Mouse (Mus musculus) lung, postnatal 10 days (tissue): ENCODE measurements around the gene Mast4.

Experiments used
- DNase-seq: peaks from one replicate; pipeline ENCODE4 v3.0.0; 2021

Gene Mast4

GRCm38 (mm10) chr13:102775506-102775905, 558.8 kb downstream of the Mast4 start:
- DNase-seq: no peak

GRCm38 (mm10) chr13:102774786-102775201, 559.5 kb downstream of the Mast4 start:
- peak; percentile 37 for DNase-seq

- no peak for DNase-seq
Measured at GRCm38 (mm10) chr13:102773169-102773568, 561.1 kb downstream of the Mast4 start.

- peak; percentile 60 for DNase-seq
Measured at GRCm38 (mm10) chr13:102770194-102770593, 564.1 kb downstream of the Mast4 start.

GRCm38 (mm10) chr13:102768512-102768911, 565.8 kb downstream of the Mast4 start:
- no peak for DNase-seq

- no peak for DNase-seq
Measured at GRCm38 (mm10) chr13:102767110-102767509, 567.2 kb downstream of the Mast4 start.

- DNase-seq: no peak
Measured at GRCm38 (mm10) chr13:102765216-102765615, 569.1 kb downstream of the Mast4 start.

- DNase-seq: no peak
Measured at GRCm38 (mm10) chr13:102764218-102764617, 570.1 kb downstream of the Mast4 start.

- no peak for DNase-seq
Measured at GRCm38 (mm10) chr13:102762203-102762602, 572.1 kb downstream of the Mast4 start.

- no peak for DNase-seq
Measured at GRCm38 (mm10) chr13:102761410-102761809, 572.9 kb downstream of the Mast4 start.

GRCm38 (mm10) chr13:102758021-102758420, 576.3 kb downstream of the Mast4 start:
- DNase-seq: no peak

GRCm38 (mm10) chr13:102756071-102756470, 578.2 kb downstream of the Mast4 start:
- no peak for DNase-seq

- DNase-seq: no peak
Measured at GRCm38 (mm10) chr13:102755124-102755523, 579.2 kb downstream of the Mast4 start.

- DNase-seq: no peak
Measured at GRCm38 (mm10) chr13:102753714-102754556, 580.4 kb downstream of the Mast4 start.

GRCm38 (mm10) chr13:102749891-102750290, 584.4 kb downstream of the Mast4 start:
- DNase-seq: no peak

- DNase-seq: no peak
Measured at GRCm38 (mm10) chr13:102749194-102749593, 585.1 kb downstream of the Mast4 start.

- DNase-seq: peak; percentile 20
Measured at GRCm38 (mm10) chr13:102746803-102747561, 587.3 kb downstream of the Mast4 start.

- no peak for DNase-seq
Measured at GRCm38 (mm10) chr13:102745626-102746342, 588.5 kb downstream of the Mast4 start.

GRCm38 (mm10) chr13:102745270-102745600, 589.1 kb downstream of the Mast4 start:
- no peak for DNase-seq

- peak; percentile 73 for DNase-seq
Measured at GRCm38 (mm10) chr13:102744481-102745269, 589.6 kb downstream of the Mast4 start.

GRCm38 (mm10) chr13:102739720-102740535, 594.4 kb downstream of the Mast4 start:
- DNase-seq: no peak

- no peak for DNase-seq
Measured at GRCm38 (mm10) chr13:102737811-102738210, 596.5 kb downstream of the Mast4 start.
